Mouse (Mus musculus): ENCODE measurements around the gene Tlr13. TPM values are rescaled to one million over a fixed set of nuclear protein-coding genes. Genes with fewer than 3 reads are reported as not detected.

Gene Tlr13
- polyA plus RNA-seq, 1 experiment from 2014 or later: 0.47 TPM

DNA sequence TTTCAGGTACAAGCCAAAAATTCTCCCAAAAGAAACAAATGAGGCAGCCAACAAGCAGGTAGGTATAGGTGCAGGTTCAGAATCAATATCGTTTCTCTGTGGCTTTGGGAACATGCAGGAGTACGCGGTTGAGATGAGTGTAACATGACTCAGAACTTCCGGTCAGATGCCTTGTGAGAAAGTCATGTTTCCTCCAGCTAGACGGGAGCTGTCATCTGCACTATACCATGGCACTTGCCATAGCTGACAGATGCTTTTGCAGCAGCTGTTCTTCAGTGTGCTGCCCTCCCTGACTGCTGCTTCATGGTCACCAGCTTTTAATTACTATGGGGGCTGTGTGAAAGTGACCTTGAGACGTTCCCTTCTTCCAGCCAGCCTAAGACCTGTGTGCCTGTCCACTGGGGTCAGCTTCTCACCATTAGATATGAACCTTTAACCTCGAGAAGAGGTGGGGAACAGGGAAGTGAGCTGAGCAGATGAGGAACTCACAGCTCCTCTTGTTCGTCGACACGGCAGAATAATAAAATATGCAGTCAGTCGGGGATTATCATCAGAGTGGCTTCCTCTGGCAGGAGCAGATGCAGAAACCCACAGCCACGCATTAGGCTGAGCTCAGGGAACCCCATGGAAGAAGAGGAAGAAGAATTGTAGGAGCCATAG is 7.0 kb upstream of the Tlr13 start:
- Histone ChIP-seq H3K27me3 (ENCODE audit: control insufficient read depth, insufficient read depth, low read length) (no peaks in the 10 kb centered on the region), H3K4me2 (replicated peaks; ENCODE audit: low read depth, low read length) (no peak overlapping the region), H3K4me3 (ENCODE audit: low read length) (no peak overlapping the region), H3K36me3 (ENCODE audit: control insufficient read depth, insufficient read depth, low read length) (no peaks in the 10 kb centered on the region), H3K4me1 (ENCODE audit: control insufficient read depth, insufficient read depth, low read length) (no peaks in the 10 kb centered on the region), H3K27ac (ENCODE audit: low read depth, low read length) (no peak overlapping the region), H3K9ac (ENCODE audit: low read depth, low read length) (no peak overlapping the region), H3K9me3 (ENCODE audit: control insufficient read depth, low read length) (no peaks in the 10 kb centered on the region)
- 0 out of 2 replicates have a peak, but pooled peaks have one; percentile 46 for ATAC-seq (ENCODE audit: low FRiP score, low TSS enrichment)
- WGBS: 53% methylated on average over 12 of the region's 12 CpGs

DNA sequence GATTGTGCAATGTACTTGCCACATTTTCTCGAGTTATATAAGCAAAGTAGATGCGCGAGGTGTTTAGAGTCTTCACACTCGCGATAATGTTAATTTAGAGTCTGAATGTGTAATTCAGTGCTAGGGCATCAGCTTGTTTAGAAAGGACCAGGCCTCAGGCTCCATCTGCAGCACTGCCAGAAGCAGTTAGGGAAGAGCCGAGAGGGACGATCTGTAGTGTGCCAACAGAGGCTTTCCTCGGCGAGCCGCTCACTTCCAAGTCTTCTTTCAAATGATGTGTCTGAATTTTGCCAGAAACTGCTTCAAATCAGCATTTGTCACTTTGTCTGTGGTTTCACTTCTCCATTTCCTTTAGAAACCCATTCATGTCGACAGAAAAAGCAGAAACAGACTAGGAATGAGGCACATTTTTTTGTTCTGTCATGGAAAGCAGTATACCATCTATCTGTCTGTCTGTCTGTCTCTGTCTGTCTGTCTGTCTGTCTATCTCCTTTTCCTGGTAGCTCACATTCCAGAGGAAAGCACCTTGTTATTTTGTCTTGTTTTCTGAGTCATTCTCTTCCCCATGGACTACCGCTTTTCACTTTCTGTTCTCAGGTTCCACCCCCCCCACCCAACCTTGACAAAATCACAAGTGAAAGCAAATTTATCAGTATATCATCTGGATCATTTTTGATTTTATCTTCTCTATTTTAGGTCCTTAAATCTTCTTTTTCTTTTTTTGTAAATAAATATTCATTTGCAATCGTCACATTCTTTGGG is 3.5 kb upstream of the Tlr13 start:
- Histone ChIP-seq H3K9ac (ENCODE audit: low read depth, low read length) (no peak overlapping the region), H3K27ac (ENCODE audit: low read depth, low read length) (no peak overlapping the region), H3K36me3 (ENCODE audit: control insufficient read depth, insufficient read depth, low read length) (no peaks in the 10 kb centered on the region), H3K4me2 (replicated peaks; ENCODE audit: low read depth, low read length) (no peak overlapping the region), H3K4me3 (ENCODE audit: low read length) (no peak overlapping the region), H3K4me1 (ENCODE audit: control insufficient read depth, insufficient read depth, low read length) (no peaks in the 10 kb centered on the region), H3K9me3 (ENCODE audit: control insufficient read depth, low read length) (no peaks in the 10 kb centered on the region), H3K27me3 (ENCODE audit: control insufficient read depth, insufficient read depth, low read length) (no peaks in the 10 kb centered on the region)
- ATAC-seq (ENCODE audit: low FRiP score, low TSS enrichment): no peak
- 87% methylated on average over 13 of the region's 13 CpGs for WGBS

DNA sequence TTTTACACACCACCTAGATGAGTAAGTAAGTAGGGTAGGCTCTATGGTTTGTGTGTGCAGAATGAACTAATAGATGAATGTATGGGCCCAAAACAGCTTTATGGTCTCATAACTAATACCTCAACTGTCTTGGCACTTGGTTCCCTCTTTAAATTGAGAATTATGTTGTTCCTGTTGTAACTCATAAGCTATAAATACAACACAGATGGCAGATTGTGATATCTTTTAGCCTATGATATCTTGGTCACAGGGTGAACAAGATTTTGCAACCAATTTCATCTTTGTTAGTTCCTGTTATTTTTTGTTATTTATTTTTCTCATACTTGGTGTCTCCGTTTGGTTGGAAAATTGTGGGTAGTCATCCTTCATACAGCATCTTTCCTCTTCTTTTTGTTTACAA is 5.2 kb downstream of the Tlr13 start:
- no peak overlapping the region for H3K4me2 ChIP-seq (replicated peaks; ENCODE audit: low read depth, low read length)
- no peak overlapping the region for H3K27ac ChIP-seq (ENCODE audit: low read depth, low read length)
- H3K9me3 ChIP-seq (ENCODE audit: control insufficient read depth, low read length): no peaks in the 10 kb centered on the region
- H3K4me3 ChIP-seq (ENCODE audit: low read length): no peak overlapping the region
- no peaks in the 10 kb centered on the region for H3K36me3 ChIP-seq (ENCODE audit: control insufficient read depth, insufficient read depth, low read length)
- H3K9ac ChIP-seq (ENCODE audit: low read depth, low read length): no peak overlapping the region
- WGBS: 91% methylated on average over 1 of the region's 1 CpGs
- H3K4me1 ChIP-seq (ENCODE audit: control insufficient read depth, insufficient read depth, low read length): no peaks in the 10 kb centered on the region
- no peaks in the 10 kb centered on the region for H3K27me3 ChIP-seq (ENCODE audit: control insufficient read depth, insufficient read depth, low read length)
- ATAC-seq (ENCODE audit: low FRiP score, low TSS enrichment): no peak

GRCm38 (mm10) chrX:106149460-106149859 is 6.5 kb downstream of the Tlr13 start:
- WGBS: 83% methylated on average over 3 of the region's 3 CpGs
- Histone ChIP-seq H3K27me3 (ENCODE audit: control insufficient read depth, insufficient read depth, low read length) (no peaks in the 10 kb centered on the region), H3K4me2 (replicated peaks; ENCODE audit: low read depth, low read length) (no peak overlapping the region)

DNA sequence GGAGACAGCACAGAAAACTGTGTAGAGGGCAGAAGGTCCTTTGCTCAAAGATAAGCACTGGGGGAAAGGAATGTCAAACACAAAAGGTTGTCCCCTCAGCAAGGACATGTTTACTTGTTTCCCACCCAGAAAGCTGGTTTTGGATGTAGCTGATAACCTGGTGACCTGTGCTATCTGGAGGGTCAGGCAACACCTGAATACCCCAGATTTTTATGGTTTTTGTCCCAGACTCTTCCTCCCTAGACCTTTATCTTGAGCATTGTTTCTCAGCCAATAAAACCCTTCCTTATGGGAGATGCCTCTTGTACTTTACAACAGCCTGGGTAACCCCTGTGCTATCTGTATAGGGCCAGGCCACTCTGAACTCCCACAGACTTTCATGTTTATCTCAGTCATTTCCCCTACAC is 11.2 kb downstream of the Tlr13 start:
- Histone ChIP-seq H3K9me3 (ENCODE audit: control insufficient read depth, low read length) (no peaks in the 10 kb centered on the region), H3K4me1 (ENCODE audit: control insufficient read depth, insufficient read depth, low read length) (no peaks in the 10 kb centered on the region), H3K9ac (ENCODE audit: low read depth, low read length) (no peak overlapping the region), H3K36me3 (ENCODE audit: control insufficient read depth, insufficient read depth, low read length) (no peaks in the 10 kb centered on the region), H3K27ac (ENCODE audit: low read depth, low read length) (no peak overlapping the region), H3K4me2 (replicated peaks; ENCODE audit: low read depth, low read length) (no peak overlapping the region), H3K27me3 (ENCODE audit: control insufficient read depth, insufficient read depth, low read length) (no peaks in the 10 kb centered on the region), H3K4me3 (ENCODE audit: low read length) (no peak overlapping the region)
- no peak for ATAC-seq (ENCODE audit: low FRiP score, low TSS enrichment)

More at GRCm38 (mm10) chrX:106149460-106149859, 6.5 kb downstream of the Tlr13 start:
- H3K9me3 ChIP-seq (ENCODE audit: control insufficient read depth, low read length): no peaks in the 10 kb centered on the region
- no peak overlapping the region for H3K9ac ChIP-seq (ENCODE audit: low read depth, low read length)
- H3K36me3 ChIP-seq (ENCODE audit: control insufficient read depth, insufficient read depth, low read length): no peaks in the 10 kb centered on the region
- H3K4me1 ChIP-seq (ENCODE audit: control insufficient read depth, insufficient read depth, low read length): no peaks in the 10 kb centered on the region
- no peak overlapping the region for H3K27ac ChIP-seq (ENCODE audit: low read depth, low read length)
- no peak overlapping the region for H3K4me3 ChIP-seq (ENCODE audit: low read length)
- ATAC-seq (ENCODE audit: low FRiP score, low TSS enrichment): no peak

DNA sequence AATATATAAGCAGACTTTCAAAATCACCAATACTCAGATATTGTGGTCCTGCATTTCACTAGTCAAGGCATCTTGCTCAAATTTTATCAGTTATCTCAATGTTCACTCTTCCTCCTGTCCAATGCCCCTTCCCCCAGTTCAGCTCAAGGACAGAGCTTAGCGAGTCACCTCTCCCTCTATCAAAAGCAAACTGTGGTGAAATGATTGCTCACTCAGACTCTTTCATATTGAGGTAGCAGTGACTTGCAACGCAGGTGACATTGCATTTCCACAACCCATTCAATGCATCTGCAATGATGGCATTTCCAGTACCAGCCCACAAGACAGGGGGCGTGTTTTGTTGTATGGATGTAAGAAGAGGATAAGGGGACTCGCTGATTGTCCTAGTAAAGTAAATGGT is 12.9 kb downstream of the Tlr13 start:
- WGBS: 87% methylated on average over 4 of the region's 4 CpGs
- H3K36me3 ChIP-seq (ENCODE audit: control insufficient read depth, insufficient read depth, low read length): no peaks in the 10 kb centered on the region
- no peaks in the 10 kb centered on the region for H3K4me1 ChIP-seq (ENCODE audit: control insufficient read depth, insufficient read depth, low read length)
- no peak for ATAC-seq (ENCODE audit: low FRiP score, low TSS enrichment)
- no peaks in the 10 kb centered on the region for H3K9me3 ChIP-seq (ENCODE audit: control insufficient read depth, low read length)
- no peaks in the 10 kb centered on the region for H3K27me3 ChIP-seq (ENCODE audit: control insufficient read depth, insufficient read depth, low read length)
- no peak overlapping the region for H3K27ac ChIP-seq (ENCODE audit: low read depth, low read length)
- no peak overlapping the region for H3K4me2 ChIP-seq (replicated peaks; ENCODE audit: low read depth, low read length)
- no peak overlapping the region for H3K9ac ChIP-seq (ENCODE audit: low read depth, low read length)
- no peak overlapping the region for H3K4me3 ChIP-seq (ENCODE audit: low read length)

DNA sequence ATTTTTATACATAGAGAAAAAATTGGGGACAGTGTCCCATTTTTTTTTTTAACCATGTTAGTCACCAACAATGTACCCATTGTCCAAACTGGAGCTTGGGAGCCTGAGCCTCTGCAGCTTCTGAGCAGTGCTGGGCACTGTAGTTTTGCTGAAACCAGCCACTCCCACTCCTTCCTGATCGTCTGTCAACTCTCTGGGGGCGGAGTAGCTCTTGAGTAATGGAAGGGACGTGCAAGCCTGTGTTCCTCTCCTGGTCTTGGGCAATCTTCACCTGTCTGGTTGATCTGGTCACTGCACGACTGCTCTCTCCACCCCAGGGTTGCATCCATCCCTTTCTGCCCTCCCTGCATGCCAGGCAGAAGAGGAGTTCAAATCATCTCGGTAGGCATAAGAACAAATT is 21.0 kb downstream of the Tlr13 start:
- ATAC-seq (ENCODE audit: low FRiP score, low TSS enrichment): no peak
- WGBS: 59% methylated on average over 5 of the region's 5 CpGs
- no peaks in the 10 kb centered on the region for H3K9me3 ChIP-seq (ENCODE audit: control insufficient read depth, low read length)

DNA sequence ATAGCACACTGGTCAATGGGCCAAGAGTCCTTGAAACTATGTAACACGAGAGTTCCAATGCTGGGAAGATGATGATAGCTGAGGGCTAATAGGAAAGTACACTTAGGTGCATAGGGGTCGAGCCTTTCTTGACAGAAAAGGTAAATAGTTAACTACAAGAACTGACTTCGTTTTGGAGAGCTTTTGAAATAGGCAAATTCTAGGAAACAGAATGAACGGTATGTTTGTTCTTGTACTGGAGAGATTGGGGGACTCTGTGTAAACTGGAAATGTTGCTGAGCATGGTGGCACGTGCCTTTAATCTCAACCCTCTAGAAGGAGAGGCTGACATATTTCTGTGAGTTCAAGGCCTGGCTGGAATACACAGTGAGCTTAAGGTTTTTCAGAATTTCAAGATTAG is 21.6 kb downstream of the Tlr13 start:
- H3K9ac ChIP-seq (ENCODE audit: low read depth, low read length): no peak overlapping the region
- WGBS: 72% methylated on average over 5 of the region's 5 CpGs

More for the DNA sequence above, 21.0 kb downstream of the Tlr13 start:
- H3K36me3 ChIP-seq (ENCODE audit: control insufficient read depth, insufficient read depth, low read length): no peaks in the 10 kb centered on the region
- no peak overlapping the region for H3K4me3 ChIP-seq (ENCODE audit: low read length)
- no peak overlapping the region for H3K4me2 ChIP-seq (replicated peaks; ENCODE audit: low read depth, low read length)
- no peak overlapping the region for H3K27ac ChIP-seq (ENCODE audit: low read depth, low read length)
- H3K27me3 ChIP-seq (ENCODE audit: control insufficient read depth, insufficient read depth, low read length): no peaks in the 10 kb centered on the region
- H3K9ac ChIP-seq (ENCODE audit: low read depth, low read length): no peak overlapping the region
- no peaks in the 10 kb centered on the region for H3K4me1 ChIP-seq (ENCODE audit: control insufficient read depth, insufficient read depth, low read length)

GRCm38 (mm10) chrX:106165089-106165488 is 22.1 kb downstream of the Tlr13 start:
- WGBS: 79% methylated on average over 1 of the region's 1 CpGs
- no peak for ATAC-seq (ENCODE audit: low FRiP score, low TSS enrichment)
- Histone ChIP-seq H3K4me3 (ENCODE audit: low read length) (no peak overlapping the region), H3K27ac (ENCODE audit: low read depth, low read length) (no peak overlapping the region), H3K4me2 (replicated peaks; ENCODE audit: low read depth, low read length) (no peak overlapping the region), H3K4me1 (ENCODE audit: control insufficient read depth, insufficient read depth, low read length) (no peaks in the 10 kb centered on the region), H3K36me3 (ENCODE audit: control insufficient read depth, insufficient read depth, low read length) (no peaks in the 10 kb centered on the region), H3K9me3 (ENCODE audit: control insufficient read depth, low read length) (no peaks in the 10 kb centered on the region), H3K9ac (ENCODE audit: low read depth, low read length) (no peak overlapping the region), H3K27me3 (ENCODE audit: control insufficient read depth, insufficient read depth, low read length) (no peaks in the 10 kb centered on the region)

More for the DNA sequence above, 21.6 kb downstream of the Tlr13 start:
- H3K9me3 ChIP-seq (ENCODE audit: control insufficient read depth, low read length): no peaks in the 10 kb centered on the region
- no peak overlapping the region for H3K4me2 ChIP-seq (replicated peaks; ENCODE audit: low read depth, low read length)
- H3K27ac ChIP-seq (ENCODE audit: low read depth, low read length): no peak overlapping the region
- no peak overlapping the region for H3K4me3 ChIP-seq (ENCODE audit: low read length)
- no peaks in the 10 kb centered on the region for H3K27me3 ChIP-seq (ENCODE audit: control insufficient read depth, insufficient read depth, low read length)
- no peaks in the 10 kb centered on the region for H3K4me1 ChIP-seq (ENCODE audit: control insufficient read depth, insufficient read depth, low read length)
- no peak for ATAC-seq (ENCODE audit: low FRiP score, low TSS enrichment)
- H3K36me3 ChIP-seq (ENCODE audit: control insufficient read depth, insufficient read depth, low read length): no peaks in the 10 kb centered on the region

All from kidney, embryonic 14.5 days (tissue).